Mouse (Mus musculus) megakaryocyte, embryonic 14.5 days (primary cell): ENCODE measurements around the gene Rnf157.

Source experiments
- FLI1 ChIP-seq: IDR thresholded peaks from 2 replicates; pipeline ENCODE4 v1.6.1; 2012; ENCODE audit warnings: low read length, inconsistent platforms, mixed read lengths
- GATA1 ChIP-seq: IDR thresholded peaks from 3 replicates; pipeline ENCODE4 v1.6.1; 2012; ENCODE audit warnings: mixed read lengths, low read length, inconsistent platforms, borderline replicate concordance

DNA sequence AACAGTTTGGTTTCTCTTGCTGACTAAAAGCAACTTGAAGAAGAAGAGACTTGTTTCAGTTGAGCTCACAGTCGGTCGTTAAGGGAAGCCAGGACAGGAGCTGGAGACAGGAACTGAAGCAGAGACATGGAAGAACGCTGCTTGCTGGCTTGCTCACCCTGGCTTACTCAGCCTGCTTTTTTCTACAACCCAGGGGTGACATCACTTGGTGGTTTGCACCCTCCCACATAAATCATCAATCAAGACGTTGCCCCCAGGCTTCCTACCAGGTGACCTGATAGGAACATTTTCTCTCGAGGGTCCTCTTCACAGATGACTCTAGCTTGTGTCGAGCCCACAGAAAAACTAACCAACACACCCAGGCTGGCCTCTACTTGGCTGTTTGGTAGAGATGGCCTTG, 10.4 kb upstream of the Rnf157 start:
- TF ChIP-seq GATA1: no peak
- no peak for TF ChIP-seq FLI1
